Mouse (Mus musculus) liver, embryonic 16.5 days (tissue): ENCODE results near the gene Pcca. TPM values are rescaled to one million over a fixed set of nuclear protein-coding genes. Genes with fewer than 3 reads are reported as not detected.
"Not testable (repeated sequence)": the region's sequence is repeated elsewhere in the genome, so short reads cannot be mapped to it uniquely, and the experiment has no call there.

Experiments used
- ATAC-seq: fragments of 200-750 bp; cut with Nextera tagmentation; 2 replicates; pipeline ENCODE4 v1.8.0; 2017; ENCODE audit warnings: low read depth, mild to moderate bottlenecking, moderate number of reproducible peaks, moderate library complexity
- H3K27ac ChIP-seq: fragments of 300-500 bp; sonication (generic); 2 replicates; pipeline ENCODE4 v1.5.1; 2014; ENCODE audit warnings: mild to moderate bottlenecking, low read length
- H3K27me3 ChIP-seq: fragments of 300-500 bp; sonication (generic); 2 replicates; pipeline ENCODE4 v1.6.1; 2014; ENCODE audit warnings: low read depth, low read length, mixed read lengths; ENCODE audit not compliant: control insufficient read depth, insufficient read depth
- H3K36me3 ChIP-seq: fragments of 300-500 bp; sonication (generic); 2 replicates; pipeline ENCODE4 v1.6.1; 2014; ENCODE audit warnings: mild to moderate bottlenecking; ENCODE audit not compliant: control insufficient read depth, insufficient read depth
- H3K4me1 ChIP-seq: fragments of 300-500 bp; sonication (generic); 2 replicates; pipeline ENCODE4 v1.6.1; 2014; ENCODE audit warnings: low read depth, low read length, mixed read lengths; ENCODE audit not compliant: control insufficient read depth
- H3K4me2 ChIP-seq: fragments of 300-500 bp; sonication (generic); 2 replicates; pipeline ENCODE4 v1.6.1; 2014; ENCODE audit warnings: low read depth, low read length, mixed read lengths
- H3K4me3 ChIP-seq: fragments of 300-500 bp; sonication (generic); 2 replicates; pipeline ENCODE4 v1.5.1; 2014; ENCODE audit warnings: low read depth, mild to moderate bottlenecking, low read length
- H3K9ac ChIP-seq: fragments of 300-500 bp; sonication (generic); 2 replicates; pipeline ENCODE4 v1.6.1; 2014; ENCODE audit warnings: low read depth, low read length
- H3K9me3 ChIP-seq: fragments of 300-500 bp; sonication (generic); replicated peaks from 2 replicates; pipeline ENCODE4 v1.6.1; 2016; ENCODE audit warnings: low read length; ENCODE audit not compliant: control insufficient read depth
- WGBS: fragments of 180-500 bp; shearing (Covaris S2); extraction: QIAGEN DNeasy Blood & Tissue Kit; methylation state at CpG from one replicate; pipeline ENCODE4 v1.1.7; 2014; ENCODE audit not compliant: insufficient replicate concordance; 5-methylcytosine and 5-hydroxymethylcytosine counted together
- polyA plus RNA-seq: library from polyadenylated mRNA; unstranded; fragments of >200 nt; fragmentation: Nextera tagmentation; extraction: Ambion mirVana; gene quantifications from 2 replicates; pipeline ENCODE4 v1.2.1, GENCODE M21; 2015

Pcca gene
- polyA plus RNA-seq, 1 experiment from 2014 or later, result 17.7 TPM

DNA sequence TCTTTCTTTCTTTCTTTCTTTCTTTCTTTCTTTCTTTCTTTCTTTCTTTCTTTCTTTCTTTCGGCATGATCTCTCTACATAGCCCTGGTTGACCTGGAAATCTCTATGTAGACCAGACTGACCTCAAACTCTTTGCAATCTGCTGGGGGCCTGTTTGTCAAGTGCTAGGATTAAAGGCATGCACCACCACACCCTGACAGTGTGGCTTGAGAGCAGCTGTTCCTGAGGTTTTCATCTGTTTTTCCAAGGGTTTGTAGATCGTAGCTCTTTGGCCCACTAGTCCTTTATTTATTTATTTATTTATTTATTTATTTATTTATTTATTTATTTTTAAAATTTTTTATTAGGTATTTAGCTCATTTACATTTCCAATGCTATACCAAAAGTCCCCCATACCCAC, 50.0 kb downstream of the Pcca start:
- H3K9ac ChIP-seq, H3K36me3 ChIP-seq, ATAC-seq, H3K27ac ChIP-seq, H3K27me3 ChIP-seq, H3K9me3 ChIP-seq, H3K4me3 ChIP-seq, H3K4me1 ChIP-seq, H3K4me2 ChIP-seq: not testable (repeated sequence)
- WGBS, result 77% methylated on average over 2 of the region's 2 CpGs

DNA sequence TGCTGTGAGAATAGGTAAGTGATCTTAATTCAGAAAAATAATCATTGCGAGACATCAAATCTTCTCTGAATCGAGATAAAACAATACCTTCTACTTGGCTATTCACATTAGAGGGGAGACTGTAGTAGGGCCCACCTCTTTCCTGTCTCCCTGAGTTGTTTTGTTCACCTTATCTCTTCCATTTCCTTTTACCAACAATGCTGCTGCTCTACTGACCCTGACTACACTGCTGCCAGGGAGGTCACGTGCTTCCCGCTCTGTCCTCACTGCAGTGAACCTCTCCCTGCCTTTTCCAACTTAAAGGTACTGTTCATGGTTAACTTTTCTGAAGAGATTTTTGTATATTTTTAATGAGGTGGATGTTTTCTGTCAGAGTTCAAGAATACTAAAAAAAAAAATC, 52.8 kb downstream of the Pcca start:
- Histone ChIP-seq H3K4me2 (no peak overlapping the region), H3K4me3 (no peak overlapping the region), H3K27ac (no peak overlapping the region), H3K27me3 (no peaks in the 10 kb centered on the region), H3K9me3 (no peaks in the 10 kb centered on the region), H3K36me3 (no peaks in the 10 kb centered on the region), H3K4me1 (no peaks in the 10 kb centered on the region), H3K9ac (no peak overlapping the region)
- WGBS, result 54% methylated on average over 4 of the region's 4 CpGs
- peak; percentile 61 for ATAC-seq

DNA sequence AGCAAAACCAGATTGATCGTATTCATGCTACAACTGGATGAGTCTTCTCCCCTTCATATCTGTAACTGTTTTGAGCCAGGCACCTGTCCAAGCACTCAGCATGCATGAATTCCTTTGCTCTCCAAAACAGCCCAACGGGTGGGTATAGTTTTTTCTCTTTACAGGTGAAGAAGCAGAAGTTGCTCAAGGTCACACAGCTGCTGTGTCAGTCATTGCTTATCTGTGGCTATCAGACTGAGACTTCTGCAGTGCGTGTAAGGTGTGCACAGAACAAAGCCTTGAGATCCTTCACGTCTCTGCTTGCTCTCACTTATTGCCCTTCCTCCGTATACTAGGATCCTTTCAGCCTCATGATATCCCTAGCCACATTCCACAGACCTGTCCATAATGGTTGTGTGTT, 63.4 kb downstream of the Pcca start:
- no peak overlapping the region for H3K4me3 ChIP-seq
- no peaks in the 10 kb centered on the region for H3K36me3 ChIP-seq
- H3K9ac ChIP-seq, result no peak overlapping the region
- ATAC-seq, result no peak
- 45% methylated on average over 5 of the region's 5 CpGs for WGBS
- H3K27ac ChIP-seq, result no peak overlapping the region
- no peaks in the 10 kb centered on the region for H3K4me1 ChIP-seq
- no peaks in the 10 kb centered on the region for H3K9me3 ChIP-seq
- H3K4me2 ChIP-seq, result no peak overlapping the region
- H3K27me3 ChIP-seq, result no peaks in the 10 kb centered on the region

DNA sequence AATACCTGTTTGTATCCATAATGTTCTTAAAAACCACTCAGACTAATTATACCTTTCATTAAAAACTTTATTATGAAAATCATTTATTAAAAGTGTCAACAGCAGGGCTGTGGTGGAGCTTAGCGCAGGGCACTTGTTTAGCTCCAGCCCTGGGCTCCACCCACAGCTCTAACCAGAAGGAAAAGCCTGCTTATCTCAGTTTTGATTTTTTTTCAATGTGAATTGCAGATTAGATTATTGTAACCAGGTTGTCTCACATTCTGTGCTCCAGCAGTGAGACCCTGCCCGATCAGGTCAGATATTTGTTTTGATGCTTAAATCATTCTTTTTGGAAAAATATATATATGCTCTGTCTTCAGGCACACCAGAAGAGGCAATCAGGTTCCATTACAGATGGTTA, 64.7 kb downstream of the Pcca start:
- 46% methylated on average over 2 of the region's 2 CpGs for WGBS

DNA sequence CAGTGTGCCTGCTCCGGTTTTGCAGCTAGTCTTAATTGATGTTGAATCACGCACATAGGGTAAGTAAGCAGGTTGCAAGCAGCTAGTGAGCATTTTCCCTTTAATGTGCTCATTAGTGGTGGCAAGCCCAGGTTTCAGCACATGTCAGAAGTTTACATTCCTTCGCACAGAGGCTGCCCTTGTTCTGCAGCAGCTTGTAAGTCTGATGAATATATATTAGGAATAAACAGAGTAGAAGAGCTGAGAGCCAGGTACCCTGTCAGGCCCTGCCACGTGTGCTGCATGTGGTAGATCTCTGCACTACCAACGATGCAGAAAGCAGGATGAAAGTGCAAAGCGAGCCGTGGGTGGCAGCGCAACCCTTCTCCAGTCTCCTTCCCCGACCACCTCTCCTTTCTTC, 65.7 kb downstream of the Pcca start:
- no peaks in the 10 kb centered on the region for H3K9me3 ChIP-seq
- 62% methylated on average over 9 of the region's 9 CpGs for WGBS
- H3K27me3 ChIP-seq, result no peaks in the 10 kb centered on the region
- H3K4me3 ChIP-seq, result no peak overlapping the region
- H3K4me2 ChIP-seq, result no peak overlapping the region
- no peaks in the 10 kb centered on the region for H3K4me1 ChIP-seq
- H3K36me3 ChIP-seq, result no peaks in the 10 kb centered on the region
- no peak overlapping the region for H3K9ac ChIP-seq
- no peak overlapping the region for H3K27ac ChIP-seq
- no peak for ATAC-seq

More for the DNA sequence above, 64.7 kb downstream of the Pcca start:
- H3K27ac ChIP-seq, result no peak overlapping the region
- no peak overlapping the region for H3K4me3 ChIP-seq
- no peak overlapping the region for H3K4me2 ChIP-seq
- no peaks in the 10 kb centered on the region for H3K4me1 ChIP-seq
- no peaks in the 10 kb centered on the region for H3K36me3 ChIP-seq
- H3K9ac ChIP-seq, result no peak overlapping the region
- no peaks in the 10 kb centered on the region for H3K9me3 ChIP-seq
- no peak for ATAC-seq
- no peaks in the 10 kb centered on the region for H3K27me3 ChIP-seq

DNA sequence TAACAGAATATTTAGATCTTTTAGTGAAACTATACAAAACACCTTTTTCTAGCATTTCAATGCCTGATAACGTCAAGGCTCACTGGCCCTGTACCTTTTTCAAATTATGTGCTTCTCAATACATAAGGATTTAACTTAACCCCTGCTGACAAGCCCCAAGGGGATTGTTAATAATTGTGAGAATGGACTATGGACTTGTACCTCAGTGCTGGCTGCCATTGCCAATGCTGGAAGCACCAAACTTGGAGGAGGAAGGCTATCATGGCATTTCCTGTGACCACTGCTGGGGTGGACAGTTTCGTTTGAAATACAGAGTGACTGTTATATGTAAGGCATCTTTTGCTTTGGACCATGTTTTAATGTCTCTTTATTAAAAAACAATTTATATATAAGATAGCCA, 68.6 kb downstream of the Pcca start:
- Histone ChIP-seq H3K4me1 (no peaks in the 10 kb centered on the region), H3K27me3 (no peaks in the 10 kb centered on the region), H3K4me2 (no peak overlapping the region), H3K9ac (no peak overlapping the region), H3K9me3 (no peaks in the 10 kb centered on the region), H3K4me3 (no peak overlapping the region), H3K27ac (no peak overlapping the region), H3K36me3 (no peaks in the 10 kb centered on the region)
- WGBS, result 61% methylated on average over 2 of the region's 2 CpGs
- no peak for ATAC-seq

DNA sequence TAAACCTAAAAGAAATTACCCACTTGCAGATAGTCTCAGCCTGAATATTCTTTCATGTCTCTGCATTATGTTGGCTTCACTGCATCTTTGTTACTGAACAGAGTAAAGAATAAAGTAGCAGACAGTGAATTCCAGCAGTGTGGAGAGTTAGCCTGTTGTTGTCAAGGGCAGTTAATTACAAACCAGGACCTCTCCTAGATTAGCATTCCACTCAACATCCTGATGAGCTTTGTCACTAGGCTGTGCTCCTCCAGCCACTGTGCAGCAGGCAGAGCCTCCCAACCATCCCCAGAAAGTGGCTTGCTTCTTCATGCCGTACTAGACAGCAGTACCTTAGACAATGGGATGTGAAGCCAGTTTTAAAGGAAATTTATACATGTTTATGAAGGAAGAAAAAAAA, 72.4 kb downstream of the Pcca start:
- no peak overlapping the region for H3K4me3 ChIP-seq
- no peaks in the 10 kb centered on the region for H3K36me3 ChIP-seq
- no peak overlapping the region for H3K4me2 ChIP-seq
- H3K4me1 ChIP-seq, result no peaks in the 10 kb centered on the region
- no peak overlapping the region for H3K27ac ChIP-seq
- 61% methylated on average over 1 of the region's 1 CpGs for whole genome bisulfite sequencing
- ATAC-seq, result no peak
- H3K9me3 ChIP-seq, result no peaks in the 10 kb centered on the region
- H3K9ac ChIP-seq, result no peak overlapping the region
- no peaks in the 10 kb centered on the region for H3K27me3 ChIP-seq

DNA sequence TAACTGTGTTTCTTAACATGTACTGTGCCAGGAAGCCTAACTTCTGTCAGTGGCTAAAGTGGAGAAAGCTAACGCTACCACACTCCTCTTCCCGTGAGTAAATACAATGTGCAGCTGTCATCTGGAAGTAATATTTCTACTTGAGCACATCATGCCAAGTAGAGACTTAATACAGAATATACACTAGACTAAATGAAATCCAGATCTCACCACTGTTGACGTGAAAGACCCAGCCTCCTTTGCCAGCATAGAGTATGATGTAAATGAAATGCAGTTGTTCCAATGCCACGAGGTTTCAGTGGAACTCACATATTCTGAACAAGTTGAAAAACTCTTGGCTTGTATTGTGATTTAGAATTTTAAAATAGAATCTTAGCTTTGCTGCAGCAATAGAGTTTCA, 73.3 kb downstream of the Pcca start:
- ATAC-seq, result no peak
- Histone ChIP-seq H3K27ac (no peak overlapping the region), H3K4me1 (no peaks in the 10 kb centered on the region; the same call in 1 of the 2 replicates), H3K27me3 (no peaks in the 10 kb centered on the region), H3K4me3 (no peak overlapping the region), H3K9me3 (no peaks in the 10 kb centered on the region), H3K4me2 (no peak overlapping the region), H3K36me3 (no peaks in the 10 kb centered on the region), H3K9ac (no peak overlapping the region)
- 66% methylated on average over 4 of the region's 4 CpGs for WGBS

DNA sequence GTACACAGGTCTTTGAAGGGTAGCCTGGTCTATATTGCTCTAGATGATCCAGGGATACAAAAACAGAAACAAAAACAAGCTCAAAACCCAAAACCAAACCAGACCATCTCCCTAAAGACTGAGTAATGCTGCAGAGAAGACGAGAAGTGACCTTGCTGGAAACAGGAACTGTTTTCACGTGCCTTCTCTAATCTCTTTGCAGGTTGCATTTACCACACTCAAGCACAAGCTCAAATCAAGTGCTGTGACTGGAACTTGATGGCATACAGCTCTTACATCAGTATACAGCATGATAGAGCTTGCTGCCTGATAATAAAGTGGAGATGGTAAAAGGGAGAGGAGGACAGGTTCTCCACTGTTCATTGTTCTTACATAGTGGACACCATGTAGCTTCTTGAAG, 74.2 kb downstream of the Pcca start:
- no peak overlapping the region for H3K4me2 ChIP-seq
- no peak overlapping the region for H3K4me3 ChIP-seq
- ATAC-seq, result no peak
- no peak overlapping the region for H3K27ac ChIP-seq
- H3K27me3 ChIP-seq, result no peaks in the 10 kb centered on the region
- no peaks in the 10 kb centered on the region; the same call in 1 of the 2 replicates for H3K4me1 ChIP-seq
- no peaks in the 10 kb centered on the region for H3K36me3 ChIP-seq
- H3K9me3 ChIP-seq, result no peaks in the 10 kb centered on the region
- 49% methylated on average over 2 of the region's 2 CpGs for WGBS
- no peak overlapping the region for H3K9ac ChIP-seq

DNA sequence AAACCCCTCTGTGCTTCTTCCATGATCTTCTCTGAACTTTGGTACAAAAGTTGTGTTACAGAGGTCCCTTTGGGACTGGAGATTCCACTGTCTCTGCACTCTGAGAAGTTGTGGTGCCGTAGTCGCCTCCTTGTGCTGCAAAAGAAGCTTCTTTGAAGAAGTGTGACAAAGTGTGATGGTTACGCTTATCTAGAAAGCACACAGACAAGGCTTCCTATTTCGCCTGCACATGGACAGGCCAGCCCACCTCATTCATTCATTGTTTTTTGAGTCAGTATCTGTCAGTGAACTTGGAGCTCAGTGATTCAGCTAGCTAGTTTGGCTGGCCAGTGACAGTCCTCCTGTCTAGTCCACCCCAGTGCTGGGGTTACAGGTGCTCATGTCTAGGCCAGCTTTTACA, 76.9 kb downstream of the Pcca start:
- WGBS, result 52% methylated on average over 4 of the region's 4 CpGs
- no peak overlapping the region for H3K4me2 ChIP-seq
- H3K9me3 ChIP-seq, result no peaks in the 10 kb centered on the region
- H3K27me3 ChIP-seq, result no peaks in the 10 kb centered on the region
- H3K4me3 ChIP-seq, result no peak overlapping the region
- no peaks in the 10 kb centered on the region; the same call in 1 of the 2 replicates for H3K4me1 ChIP-seq
- no peaks in the 10 kb centered on the region for H3K36me3 ChIP-seq
- H3K27ac ChIP-seq, result no peak overlapping the region
- H3K9ac ChIP-seq, result no peak overlapping the region
- ATAC-seq, result no peak
